Mouse (Mus musculus) C2C12 (cell line): ENCODE results near the gene Pnkp. TPM values are rescaled to one million over a fixed set of nuclear protein-coding genes. Genes with fewer than 3 reads are reported as not detected.

Experiments used
- H3K27me3 ChIP-seq: one replicate; pipeline ENCODE4 v1.6.1; 2011; ENCODE audit not compliant: control insufficient read depth, insufficient read depth, insufficient read length
- H3K36me3 ChIP-seq: one replicate; pipeline ENCODE4 v1.6.1; 2011; ENCODE audit not compliant: control insufficient read depth, insufficient read depth
- H3K4me3 ChIP-seq: one replicate; pipeline ENCODE4 v1.5.1; 2011; ENCODE audit warnings: mild to moderate bottlenecking, control low read depth; ENCODE audit not compliant: poor library complexity, insufficient read depth, severe bottlenecking
- H3K79me2 ChIP-seq: one replicate; pipeline ENCODE4 v1.6.1; 2011; ENCODE audit not compliant: control insufficient read depth, insufficient read depth
- H3K79me3 ChIP-seq: one replicate; pipeline ENCODE4 v1.6.1; 2011; ENCODE audit warnings: low read depth, control low read depth
- H3ac ChIP-seq: one replicate; pipeline ENCODE3; 2011; ENCODE audit warnings: low read depth; ENCODE audit not compliant: control insufficient read depth, insufficient read length
- CEBPB ChIP-seq: IDR thresholded peaks from one replicate; pipeline ENCODE4 v1.6.1; 2011; ENCODE audit warnings: low read depth, mild to moderate bottlenecking, control low read depth, moderate library complexity
- CTCF ChIP-seq: IDR thresholded peaks from one replicate; pipeline ENCODE4 v1.5.1; 2011; ENCODE audit not compliant: control insufficient read depth, insufficient read depth, insufficient read length
- FOSL1 ChIP-seq: IDR thresholded peaks from one replicate; pipeline ENCODE4 v1.8.0; 2011; ENCODE audit warnings: mild to moderate bottlenecking, low read length; ENCODE audit not compliant: poor library complexity, insufficient read depth, severe bottlenecking
- MAX ChIP-seq: IDR thresholded peaks from one replicate; pipeline ENCODE4 v1.6.1; 2011; ENCODE audit warnings: mild to moderate bottlenecking, control low read depth
- MYOD1 ChIP-seq: IDR thresholded peaks from one replicate; pipeline ENCODE4 v1.6.1; 2011; ENCODE audit warnings: low read depth; ENCODE audit not compliant: control insufficient read depth, insufficient read length
- MYOG ChIP-seq: IDR thresholded peaks from one replicate; pipeline ENCODE4 v1.6.1; 2011; ENCODE audit not compliant: control insufficient read depth, insufficient read length; ENCODE audit errors: extremely low read depth
- USF1 ChIP-seq: IDR thresholded peaks from one replicate; pipeline ENCODE4 v1.6.1; 2011; ENCODE audit warnings: low read depth, mild to moderate bottlenecking, control low read depth, moderate library complexity
- polyA plus RNA-seq: library from polyadenylated mRNA; unstranded; fragments of >200 nt; fragmentation: generic; extraction: Trizol; gene quantifications from one replicate; pipeline ENCODE4 v1.2.1, GENCODE M21; 2012; ENCODE audit warnings: missing spikeins

Gene Pnkp
- polyA plus RNA-seq, 1 experiment: 32.0 TPM

DNA sequence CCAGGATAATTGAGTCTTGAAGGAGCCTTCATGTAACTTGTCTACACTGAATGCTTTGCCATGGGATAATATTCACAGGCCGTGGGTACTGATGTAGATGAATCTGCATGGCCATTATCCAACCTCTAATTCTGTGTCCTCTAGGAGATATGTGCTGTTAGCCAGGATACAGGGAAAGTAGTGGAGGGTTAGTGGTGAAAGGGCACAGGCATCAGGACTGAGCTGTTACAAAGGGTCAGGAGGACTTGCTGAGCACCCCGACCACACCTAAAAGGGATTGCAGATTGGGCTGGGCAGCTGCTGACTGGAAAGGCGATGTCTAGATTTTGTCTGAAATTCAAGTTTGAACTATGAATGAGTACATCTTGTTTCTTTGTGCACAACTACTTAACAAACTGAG is 36.4 kb upstream of the Pnkp start:
- Histone ChIP-seq H3K79me2 (peaks cover 92% of the 10 kb centered on the region), H3K36me3 (peaks cover 37% of the 10 kb centered on the region), H3ac (no peak overlapping the region), H3K27me3 (no peaks in the 10 kb centered on the region), H3K4me3 (no peak overlapping the region), H3K79me3 (peaks cover 88% of the 10 kb centered on the region)
- TF ChIP-seq MYOD1 (no peak), CTCF (no peak), USF1 (no peak), CEBPB (no peak), MAX (no peak), MYOG (no peak), FOSL1 (no peak)

DNA sequence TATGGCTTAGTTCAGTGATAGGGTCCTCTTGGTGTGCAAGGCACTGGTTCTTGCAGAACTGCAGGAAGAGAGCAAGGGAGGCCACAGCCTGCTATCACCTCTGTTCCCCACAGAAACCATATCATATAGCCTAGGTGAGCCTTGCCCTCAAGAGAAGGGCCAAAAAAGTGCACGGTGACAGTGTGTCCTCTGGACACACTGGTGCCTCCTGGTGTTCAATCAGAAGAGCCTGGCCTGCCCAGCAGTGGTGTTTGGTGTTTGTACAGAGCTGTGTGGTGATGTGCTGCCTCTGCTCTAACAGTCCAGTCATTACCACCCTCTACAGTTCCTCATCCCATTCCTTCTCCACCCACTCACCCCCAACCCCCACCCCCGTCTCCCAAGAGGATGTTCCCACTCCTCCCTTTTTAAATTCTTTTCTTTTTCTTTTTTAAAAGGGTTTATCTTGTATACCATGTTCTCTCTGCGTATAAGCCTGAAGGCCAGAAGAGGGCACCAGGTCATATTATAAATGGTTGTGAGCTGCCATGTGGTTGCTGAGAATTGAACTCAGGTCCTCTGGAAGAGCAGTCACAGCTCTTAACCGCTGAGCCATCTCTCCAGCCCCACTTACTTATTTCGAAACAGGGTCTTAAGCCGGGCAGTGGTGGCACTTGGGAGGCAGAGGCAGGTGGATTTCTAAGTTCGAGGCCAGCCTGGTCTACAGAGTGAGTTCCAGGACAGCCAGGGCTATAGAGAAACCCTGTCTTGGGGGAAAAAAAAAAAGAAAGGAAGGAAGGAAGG is 35.1 kb upstream of the Pnkp start:
- peaks cover 39% of the 10 kb centered on the region for H3K36me3 ChIP-seq
- TF ChIP-seq MAX (no peak), MYOG (no peak), USF1 (no peak), CEBPB (no peak), CTCF (no peak), FOSL1 (no peak), MYOD1 (no peak)

DNA sequence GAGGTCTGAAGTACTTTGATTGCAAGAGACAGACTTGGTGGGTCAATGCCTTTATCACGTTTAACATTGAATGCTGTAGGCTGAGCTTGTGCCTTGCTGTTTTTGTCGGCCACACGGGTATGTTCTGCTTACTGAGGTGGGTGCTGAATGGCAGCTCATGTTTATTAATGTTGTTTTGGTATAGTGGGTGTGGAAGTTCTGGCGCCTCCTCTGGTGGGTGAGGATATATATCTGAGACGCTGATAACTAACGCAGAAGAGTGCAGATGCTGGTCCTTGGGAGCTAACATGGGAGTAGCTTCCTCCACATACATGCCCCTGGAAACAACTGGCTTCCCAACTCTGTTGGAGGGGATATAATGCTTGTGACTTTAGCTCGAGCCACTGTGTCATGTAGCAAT is 33.5 kb upstream of the Pnkp start:
- no peak overlapping the region for H3K4me3 ChIP-seq
- TF ChIP-seq MYOD1 (no peak), CEBPB (no peak), CTCF (no peak), USF1 (no peak), MYOG (no peak), MAX (no peak), FOSL1 (no peak)
- peaks cover 43% of the 10 kb centered on the region for H3K36me3 ChIP-seq
- H3K27me3 ChIP-seq: no peaks in the 10 kb centered on the region
- H3ac ChIP-seq: no peak overlapping the region
- peaks cover 96% of the 10 kb centered on the region for H3K79me3 ChIP-seq
- H3K79me2 ChIP-seq: peaks cover 100% of the 10 kb centered on the region

More for the DNA sequence above, 35.1 kb upstream of the Pnkp start:
- H3K4me3 ChIP-seq: no peak overlapping the region
- peaks cover 100% of the 10 kb centered on the region for H3K79me2 ChIP-seq
- no peak overlapping the region for H3ac ChIP-seq
- no peaks in the 10 kb centered on the region for H3K27me3 ChIP-seq
- peaks cover 96% of the 10 kb centered on the region for H3K79me3 ChIP-seq

DNA sequence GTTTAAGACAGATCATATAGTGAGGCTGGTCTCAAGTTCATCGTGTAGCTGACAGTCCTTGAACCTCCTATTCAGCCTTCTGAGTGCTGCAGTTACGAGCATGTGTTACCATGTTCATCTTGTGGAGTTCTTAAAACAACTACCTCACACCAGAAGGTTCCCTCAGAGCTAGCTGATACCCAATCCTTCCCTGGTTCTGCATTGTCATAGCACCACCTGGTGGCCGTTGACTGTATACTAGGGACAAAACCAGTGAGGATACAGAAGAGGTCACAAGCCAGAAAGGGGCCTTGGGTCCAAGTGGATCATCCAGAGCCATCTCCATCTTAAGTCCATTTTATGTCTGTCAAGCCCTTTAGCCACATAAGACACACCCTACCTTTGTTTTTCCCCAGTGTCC is 32.1 kb upstream of the Pnkp start:
- Histone ChIP-seq H3K79me3 (peaks cover 91% of the 10 kb centered on the region), H3K36me3 (peaks cover 36% of the 10 kb centered on the region), H3K27me3 (no peaks in the 10 kb centered on the region), H3K4me3 (no peak overlapping the region), H3K79me2 (peaks cover 100% of the 10 kb centered on the region), H3ac (no peak overlapping the region)
- TF ChIP-seq CTCF: peak; percentile 22
- TF ChIP-seq USF1: no peak
- TF ChIP-seq MYOG: no peak
- TF ChIP-seq CEBPB: no peak
- no peak for TF ChIP-seq FOSL1
- no peak for TF ChIP-seq MYOD1

DNA sequence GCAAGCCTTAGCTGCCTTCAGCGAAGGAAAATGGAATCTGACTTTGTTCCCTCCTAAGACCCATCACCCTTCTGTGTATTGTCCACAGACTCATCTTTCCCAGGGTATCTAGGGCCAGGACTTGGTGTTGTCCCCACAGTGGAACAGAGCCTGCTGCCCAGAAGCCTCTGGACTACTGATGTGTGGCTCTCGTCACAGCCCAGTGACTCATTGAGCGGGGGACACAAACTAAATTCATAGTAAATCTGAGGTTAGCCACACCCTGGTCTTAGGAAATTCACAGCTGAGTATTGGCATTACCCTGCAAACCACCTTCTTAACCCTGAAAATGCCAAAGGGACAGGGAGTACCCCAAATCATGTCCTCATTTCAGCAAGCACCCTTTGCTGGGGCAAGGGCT is 30.2 kb upstream of the Pnkp start:
- Histone ChIP-seq H3K79me3 (peaks cover 82% of the 10 kb centered on the region), H3K4me3 (no peak overlapping the region), H3K79me2 (peaks cover 94% of the 10 kb centered on the region), H3K36me3 (peaks cover 45% of the 10 kb centered on the region), H3K27me3 (no peaks in the 10 kb centered on the region), H3ac (no peak overlapping the region)
- TF ChIP-seq CEBPB (peak; percentile 12), CTCF (no peak)

DNA sequence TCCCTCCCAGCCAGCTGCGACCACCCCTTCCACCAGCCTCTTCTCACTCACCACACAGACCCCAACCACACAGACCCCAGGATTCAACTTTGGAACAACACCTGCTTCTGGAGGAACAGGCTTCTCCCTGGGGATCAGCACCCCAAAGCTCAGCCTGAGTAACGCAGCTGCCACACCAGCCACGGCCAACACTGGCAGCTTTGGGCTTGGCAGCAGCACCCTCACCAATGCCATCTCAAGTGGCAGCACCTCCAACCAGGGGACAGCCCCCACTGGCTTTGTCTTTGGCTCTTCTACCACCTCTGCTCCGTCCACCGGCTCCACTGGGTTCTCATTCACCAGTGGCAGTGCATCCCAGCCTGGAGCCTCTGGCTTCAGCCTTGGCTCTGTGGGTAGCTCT is 28.2 kb upstream of the Pnkp start:
- Histone ChIP-seq H3K79me3 (peaks cover 65% of the 10 kb centered on the region), H3K36me3 (peaks cover 42% of the 10 kb centered on the region), H3K79me2 (peaks cover 74% of the 10 kb centered on the region), H3ac (no peak overlapping the region), H3K4me3 (no peak overlapping the region), H3K27me3 (no peaks in the 10 kb centered on the region)
- TF ChIP-seq MYOG (no peak), FOSL1 (no peak), USF1 (no peak), CTCF (no peak), MAX (no peak), CEBPB (no peak)

DNA sequence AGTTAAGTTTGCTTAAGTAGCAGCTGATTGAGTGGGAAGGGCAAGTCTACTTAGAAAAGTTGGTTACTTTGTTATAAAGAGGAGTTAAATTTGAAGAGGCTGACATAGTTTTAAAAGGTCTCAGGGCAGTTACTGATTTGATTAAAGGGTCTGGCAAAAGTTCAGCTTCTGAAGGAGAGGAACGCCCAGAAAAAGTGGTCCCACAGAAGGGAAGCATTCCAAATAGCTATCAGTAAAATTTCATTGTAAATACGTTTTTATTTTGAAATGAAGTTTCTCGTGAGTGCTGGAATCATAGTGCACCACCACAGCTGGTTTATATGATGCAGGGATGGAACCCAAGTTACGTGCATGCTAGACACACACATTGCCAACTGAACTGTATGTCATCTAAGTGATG is 24.2 kb upstream of the Pnkp start:
- H3K79me2 ChIP-seq: peaks cover 34% of the 10 kb centered on the region
- H3K27me3 ChIP-seq: no peaks in the 10 kb centered on the region
- H3K79me3 ChIP-seq: peaks cover 26% of the 10 kb centered on the region
- no peak for TF ChIP-seq FOSL1
- no peak for TF ChIP-seq MAX
- no peak for TF ChIP-seq CTCF
- no peak for TF ChIP-seq CEBPB
- TF ChIP-seq MYOG: no peak
- no peak for TF ChIP-seq MYOD1
- TF ChIP-seq USF1: no peak
- peaks cover 29% of the 10 kb centered on the region for H3K36me3 ChIP-seq
- no peak overlapping the region for H3ac ChIP-seq
- no peak overlapping the region for H3K4me3 ChIP-seq
